Mouse (Mus musculus): ENCODE data around the gene Nacad. TPM values are rescaled to one million over a fixed set of nuclear protein-coding genes. Genes with fewer than 3 reads are reported as not detected.

Gene Nacad
- polyA plus RNA-seq, 1 experiment from 2014 or later, result 3.4 TPM

DNA sequence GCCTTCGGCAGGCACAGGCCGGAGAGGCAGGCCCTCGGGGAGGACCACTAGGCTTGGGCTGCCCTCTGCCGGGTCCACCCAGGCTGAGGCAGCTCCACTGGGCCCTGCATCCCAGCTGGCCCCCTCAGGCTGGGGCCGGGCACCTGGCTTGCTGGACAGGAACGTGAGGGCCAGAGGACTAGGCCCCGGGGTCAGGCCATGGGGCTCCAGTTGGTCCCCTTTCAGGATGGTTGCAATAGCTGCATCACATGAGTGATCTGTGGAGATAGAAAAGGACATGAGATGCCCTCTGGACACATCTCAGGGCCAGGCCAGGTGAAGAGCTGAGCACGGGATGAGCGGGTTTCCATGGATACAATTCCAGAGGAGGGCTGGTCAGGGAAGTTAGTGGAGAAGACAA is 3.2 kb downstream of the Nacad start:
- Histone ChIP-seq H3K27me3 (peaks cover 41% of the 10 kb centered on the region), H3K9me3 (no peaks in the 10 kb centered on the region), H3K4me2 (no peak overlapping the region), H3K4me1 (peaks cover 38% of the 10 kb centered on the region), H3K27ac (no peak overlapping the region), H3K36me3 (peaks cover 14% of the 10 kb centered on the region), H3K9ac (peak overlapping the region; percentile 16; the same call in 1 of the 2 replicates), H3K4me3 (no peak overlapping the region)
- ATAC-seq (ENCODE audit: insufficient number of reproducible peaks, insufficient read depth, low FRiP score, low TSS enrichment, low read depth), result no peak
- 78% methylated on average over 9 of the region's 9 CpGs for WGBS

DNA sequence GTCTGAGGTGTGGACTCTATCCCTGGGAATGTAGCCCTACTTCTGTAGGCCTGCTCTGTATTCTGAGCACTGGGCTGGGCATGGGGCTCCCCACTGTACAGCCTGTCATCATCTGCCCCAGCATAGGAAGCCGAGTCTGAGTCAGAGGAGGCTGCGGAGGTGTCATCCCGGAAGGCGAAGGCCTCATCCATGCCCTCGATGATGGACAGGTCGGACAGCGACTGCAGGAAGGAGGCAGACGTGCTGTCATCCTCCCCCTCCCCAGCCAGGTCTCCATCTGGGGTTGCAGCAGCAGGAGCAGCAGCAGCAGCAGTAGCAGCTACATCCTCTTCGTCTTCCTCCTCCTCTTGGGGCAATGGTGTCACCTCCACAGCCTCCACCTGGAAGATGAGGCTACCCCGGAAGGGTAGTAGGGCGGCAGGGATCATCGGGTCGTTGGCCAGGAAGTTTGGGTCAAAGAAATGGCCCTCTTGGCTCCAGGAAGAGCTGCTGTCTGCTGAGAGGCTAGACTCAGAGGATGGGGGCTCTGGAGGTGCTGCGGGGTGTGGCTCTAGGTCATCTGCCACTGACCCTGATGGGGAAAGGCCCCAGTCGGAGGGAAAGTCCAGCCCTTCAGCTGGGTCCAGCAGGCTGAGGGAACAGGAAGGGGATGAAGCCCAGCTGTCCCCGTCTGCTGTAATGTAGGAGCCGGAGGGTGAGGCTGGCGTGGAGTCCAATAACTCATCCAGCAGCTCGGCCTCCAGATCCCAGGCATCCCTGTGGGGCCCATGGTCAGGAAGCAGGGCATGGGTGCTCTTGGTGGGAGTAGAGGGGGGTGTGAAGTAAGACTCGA is 4.0 kb downstream of the Nacad start:
- Histone ChIP-seq H3K27ac (no peak overlapping the region), H3K4me3 (no peak overlapping the region), H3K36me3 (peaks cover 22% of the 10 kb centered on the region), H3K4me1 (peaks cover 38% of the 10 kb centered on the region), H3K9me3 (no peaks in the 10 kb centered on the region), H3K4me2 (no peak overlapping the region), H3K9ac (no peak overlapping the region), H3K27me3 (peaks cover 40% of the 10 kb centered on the region)
- WGBS, result 72% methylated on average over 20 of the region's 20 CpGs
- no peak for ATAC-seq (ENCODE audit: insufficient number of reproducible peaks, insufficient read depth, low FRiP score, low TSS enrichment, low read depth)

DNA sequence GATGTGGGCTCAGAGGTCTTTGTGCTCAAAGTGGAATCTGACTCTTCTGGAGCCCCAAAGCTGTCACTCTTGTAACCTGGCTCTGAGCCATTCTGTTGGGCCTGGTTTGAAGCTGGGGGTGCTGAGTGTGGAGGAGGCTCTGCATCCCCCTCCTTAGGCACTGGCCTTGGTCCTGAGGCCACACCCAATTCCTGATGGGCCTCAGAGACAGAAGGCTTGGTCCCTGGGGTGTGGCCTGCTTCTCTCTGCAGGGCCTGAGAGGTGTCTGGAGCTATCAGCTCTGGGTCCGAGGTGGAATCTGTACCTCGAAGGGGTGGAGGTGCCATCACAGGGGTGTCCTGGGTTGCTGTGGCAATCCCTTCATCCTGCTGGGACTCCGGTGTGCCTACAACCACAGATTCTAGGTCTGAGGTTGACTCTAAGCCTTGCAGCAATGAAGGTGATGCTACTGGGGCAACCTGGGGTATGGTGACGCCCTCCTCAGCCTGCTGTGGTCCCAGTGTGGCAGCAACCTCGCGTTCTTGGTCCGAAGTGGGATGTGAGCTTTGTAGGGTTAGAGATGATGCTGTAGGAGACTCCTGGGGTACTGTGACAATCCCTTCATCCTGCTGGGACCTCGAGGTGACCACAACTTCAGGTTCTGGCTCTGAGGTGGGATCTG is 5.4 kb downstream of the Nacad start:
- ATAC-seq (ENCODE audit: insufficient number of reproducible peaks, insufficient read depth, low FRiP score, low TSS enrichment, low read depth), result no peak
- H3K4me3 ChIP-seq, result no peak overlapping the region
- no peak overlapping the region for H3K4me2 ChIP-seq
- H3K27me3 ChIP-seq, result peaks cover 25% of the 10 kb centered on the region
- no peak overlapping the region for H3K9ac ChIP-seq
- H3K4me1 ChIP-seq, result peaks cover 34% of the 10 kb centered on the region
- H3K9me3 ChIP-seq, result no peaks in the 10 kb centered on the region
- H3K27ac ChIP-seq, result no peak overlapping the region
- peaks cover 37% of the 10 kb centered on the region for H3K36me3 ChIP-seq
- 83% methylated on average over 8 of the region's 8 CpGs for WGBS

DNA sequence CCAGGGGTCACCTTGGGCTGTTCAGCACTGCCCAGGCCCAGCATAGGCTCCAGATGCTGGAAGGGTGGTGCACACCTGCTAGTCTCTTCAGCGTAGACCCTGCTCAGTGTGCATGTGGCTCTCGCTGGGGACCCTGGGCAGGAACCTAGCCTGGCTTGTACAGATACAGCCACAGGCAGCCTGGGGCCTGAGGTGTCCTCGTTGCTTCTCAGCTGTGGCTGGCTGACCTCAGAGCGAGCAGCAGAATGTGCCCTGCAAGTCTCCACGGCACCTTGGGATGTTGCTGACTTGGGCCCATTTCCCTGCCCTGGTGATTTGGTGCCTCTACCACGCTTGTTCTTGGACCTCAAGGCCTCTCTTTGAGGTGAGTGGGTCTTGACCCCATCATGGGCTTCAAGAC is 6.0 kb downstream of the Nacad start:
- ATAC-seq (ENCODE audit: insufficient number of reproducible peaks, insufficient read depth, low FRiP score, low TSS enrichment, low read depth), result no peak
- Histone ChIP-seq H3K9me3 (no peaks in the 10 kb centered on the region), H3K4me1 (peaks cover 32% of the 10 kb centered on the region), H3K27ac (no peak overlapping the region), H3K36me3 (peaks cover 42% of the 10 kb centered on the region), H3K9ac (no peak overlapping the region), H3K4me2 (no peak overlapping the region), H3K27me3 (peaks cover 19% of the 10 kb centered on the region), H3K4me3 (no peak overlapping the region)
- 85% methylated on average over 6 of the region's 6 CpGs for WGBS

DNA sequence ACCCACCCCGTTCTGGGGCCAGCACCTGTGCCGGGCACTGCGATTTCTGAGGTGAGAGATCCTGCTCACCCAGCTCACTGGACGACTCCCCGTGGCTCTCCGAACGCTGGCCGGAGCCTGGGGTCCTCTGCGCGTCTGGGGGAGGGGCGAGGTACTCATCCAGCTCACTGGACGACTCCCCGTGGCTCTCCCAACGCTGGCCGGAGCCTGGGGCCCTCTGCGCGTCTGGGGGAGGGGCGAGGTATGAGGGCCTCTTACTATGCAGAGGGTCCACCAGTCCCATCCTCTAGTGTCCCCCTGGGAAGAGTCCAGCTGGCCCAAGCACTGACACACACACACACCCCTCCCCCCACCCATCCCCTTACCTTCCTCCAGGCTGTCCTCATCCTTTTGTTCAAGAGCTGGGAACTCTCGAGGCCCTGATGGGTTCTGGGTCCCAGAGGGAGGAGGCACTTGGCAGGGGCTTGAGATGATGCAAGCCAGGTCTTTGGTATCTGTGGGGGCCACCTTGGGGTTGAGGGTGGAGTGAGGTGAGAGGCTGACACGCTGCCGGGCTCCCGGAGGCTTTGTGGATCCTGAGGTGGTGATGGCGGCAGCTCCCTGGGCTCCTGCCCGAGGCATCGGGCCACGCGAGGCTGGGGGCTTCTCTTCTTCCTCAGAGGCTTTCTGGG is 6.7 kb downstream of the Nacad start:
- Histone ChIP-seq H3K4me3 (no peak overlapping the region), H3K4me2 (no peak overlapping the region), H3K36me3 (peaks cover 48% of the 10 kb centered on the region), H3K27ac (no peak overlapping the region), H3K9me3 (no peaks in the 10 kb centered on the region), H3K4me1 (peaks cover 25% of the 10 kb centered on the region), H3K27me3 (peaks cover 12% of the 10 kb centered on the region), H3K9ac (0 out of 2 replicates have a peak overlapping the region, but pooled peaks have one; percentile 11)
- no peak for ATAC-seq (ENCODE audit: insufficient number of reproducible peaks, insufficient read depth, low FRiP score, low TSS enrichment, low read depth)
- 13% methylated on average over 27 of the region's 27 CpGs for WGBS

DNA sequence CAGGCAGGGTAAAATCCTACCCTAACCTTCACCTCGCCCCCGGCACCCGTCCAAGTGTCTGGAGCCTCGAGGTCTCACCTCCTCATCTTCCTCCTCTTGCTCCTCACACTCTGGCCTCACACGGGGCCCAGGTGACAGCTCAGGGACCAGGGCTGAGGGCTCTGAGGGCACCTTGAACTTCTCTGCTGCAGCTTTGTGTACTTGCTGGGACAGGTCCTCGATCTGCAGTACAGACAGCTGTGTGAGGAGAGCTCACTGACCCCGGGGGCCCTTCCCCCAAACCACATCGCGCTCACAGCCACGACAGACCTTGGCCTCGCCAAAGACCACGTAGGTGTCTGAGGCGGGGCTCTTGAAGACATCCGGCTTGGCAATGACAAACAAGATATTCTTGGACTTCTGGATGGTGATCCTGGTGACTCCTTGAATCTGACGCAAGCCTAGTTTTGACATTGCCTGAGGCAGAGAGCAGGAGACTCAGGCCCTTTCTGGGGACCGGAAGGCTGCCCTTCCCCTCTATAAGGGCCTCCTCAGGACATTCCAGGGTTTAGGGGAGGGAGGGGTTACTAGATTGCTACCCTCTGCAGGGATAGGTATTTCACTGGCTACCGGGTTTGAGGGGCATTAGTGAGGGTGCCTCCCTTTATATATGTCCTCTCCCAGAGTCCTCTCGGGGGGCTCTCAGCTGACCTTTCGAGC is 7.5 kb downstream of the Nacad start:
- no peak overlapping the region for H3K4me2 ChIP-seq
- peaks cover 7% of the 10 kb centered on the region for H3K27me3 ChIP-seq
- peaks cover 56% of the 10 kb centered on the region for H3K36me3 ChIP-seq
- H3K9ac ChIP-seq, result 0 out of 2 replicates have a peak overlapping the region, but pooled peaks have one; percentile 32
- peaks cover 17% of the 10 kb centered on the region for H3K4me1 ChIP-seq
- WGBS, result 46% methylated on average over 19 of the region's 19 CpGs
- no peak overlapping the region for H3K4me3 ChIP-seq
- no peaks in the 10 kb centered on the region for H3K9me3 ChIP-seq
- no peak for ATAC-seq (ENCODE audit: insufficient number of reproducible peaks, insufficient read depth, low FRiP score, low TSS enrichment, low read depth)
- no peak overlapping the region for H3K27ac ChIP-seq

DNA sequence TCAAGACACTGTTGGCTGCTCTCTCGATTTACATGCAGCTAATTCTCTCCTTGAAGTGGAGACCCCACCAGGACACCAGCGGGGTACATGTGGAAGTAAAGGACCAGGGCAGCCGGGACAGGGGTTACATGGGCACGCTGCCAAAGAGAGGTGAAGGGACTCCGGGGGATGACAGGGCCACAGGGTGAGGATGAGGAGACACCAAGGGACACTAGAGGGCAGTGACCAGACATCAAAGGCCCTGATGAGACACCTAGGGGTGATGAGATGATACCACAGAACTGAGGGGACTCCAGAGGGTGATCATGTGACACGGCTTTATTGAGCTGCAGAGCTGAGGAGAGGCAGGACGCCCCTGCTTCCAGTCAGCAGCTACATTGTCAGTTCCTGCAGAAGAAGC is 8.3 kb downstream of the Nacad start:
- ATAC-seq (ENCODE audit: insufficient number of reproducible peaks, insufficient read depth, low FRiP score, low TSS enrichment, low read depth), result no peak
- Histone ChIP-seq H3K27ac (no peak overlapping the region), H3K27me3 (peaks cover under 1% of the 10 kb centered on the region; the same call in 1 of the 2 replicates), H3K4me2 (no peak overlapping the region), H3K4me3 (no peak overlapping the region), H3K9me3 (no peaks in the 10 kb centered on the region), H3K36me3 (peaks cover 64% of the 10 kb centered on the region), H3K9ac (no peak overlapping the region), H3K4me1 (peaks cover 21% of the 10 kb centered on the region)
- 78% methylated on average over 7 of the region's 7 CpGs for WGBS

DNA sequence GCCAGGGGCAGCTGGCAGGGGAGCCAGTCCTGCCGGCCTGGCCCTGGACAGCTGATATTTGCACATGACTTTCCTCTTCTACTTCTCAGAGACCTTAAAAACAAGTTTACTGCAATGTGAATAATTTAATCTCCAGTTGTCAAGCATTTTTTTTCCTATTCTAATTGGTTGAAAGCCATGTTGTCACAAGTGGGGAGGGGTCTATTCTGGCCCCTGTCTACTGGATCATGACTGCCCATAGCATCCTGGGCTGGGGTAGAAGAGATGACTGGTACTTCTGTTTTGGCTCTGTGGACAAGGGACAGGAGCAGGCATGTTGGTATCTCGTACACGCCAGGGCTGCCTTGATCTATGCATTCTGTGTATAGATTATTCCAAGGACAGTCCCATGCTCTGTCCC is 9.2 kb downstream of the Nacad start:
- Histone ChIP-seq H3K9ac (no peak overlapping the region), H3K27me3 (no peaks in the 10 kb centered on the region), H3K4me1 (peaks cover 21% of the 10 kb centered on the region), H3K36me3 (peaks cover 73% of the 10 kb centered on the region), H3K9me3 (no peaks in the 10 kb centered on the region), H3K4me3 (no peak overlapping the region), H3K4me2 (no peak overlapping the region), H3K27ac (no peak overlapping the region)
- ATAC-seq (ENCODE audit: insufficient number of reproducible peaks, insufficient read depth, low FRiP score, low TSS enrichment, low read depth), result no peak
- 84% methylated on average over 3 of the region's 3 CpGs for WGBS

DNA sequence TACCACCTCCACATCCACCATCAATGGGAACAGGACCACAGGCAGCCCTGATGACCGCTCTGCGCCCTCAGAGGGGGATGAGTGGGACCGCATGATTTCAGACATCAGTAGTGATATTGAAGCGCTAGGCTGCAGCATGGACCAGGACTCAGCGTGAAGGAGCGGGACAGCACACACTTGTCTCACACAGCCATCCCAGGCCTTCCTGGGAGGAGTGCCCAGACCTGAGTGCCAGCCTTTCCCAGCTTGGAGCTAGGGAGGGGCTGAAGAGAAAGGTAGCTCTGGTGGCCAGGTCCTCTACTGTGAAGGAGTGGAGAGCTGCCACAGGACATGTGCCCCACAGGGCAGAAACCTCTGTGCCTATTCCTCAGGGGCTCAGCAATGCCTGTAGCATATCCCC is 9.6 kb downstream of the Nacad start:
- Histone ChIP-seq H3K36me3 (peaks cover 77% of the 10 kb centered on the region), H3K4me3 (no peak overlapping the region), H3K9ac (no peak overlapping the region), H3K27me3 (no peaks in the 10 kb centered on the region), H3K4me2 (no peak overlapping the region), H3K4me1 (peaks cover 21% of the 10 kb centered on the region), H3K9me3 (no peaks in the 10 kb centered on the region), H3K27ac (no peak overlapping the region)
- WGBS, result 93% methylated on average over 6 of the region's 6 CpGs
- no peak for ATAC-seq (ENCODE audit: insufficient number of reproducible peaks, insufficient read depth, low FRiP score, low TSS enrichment, low read depth)

DNA sequence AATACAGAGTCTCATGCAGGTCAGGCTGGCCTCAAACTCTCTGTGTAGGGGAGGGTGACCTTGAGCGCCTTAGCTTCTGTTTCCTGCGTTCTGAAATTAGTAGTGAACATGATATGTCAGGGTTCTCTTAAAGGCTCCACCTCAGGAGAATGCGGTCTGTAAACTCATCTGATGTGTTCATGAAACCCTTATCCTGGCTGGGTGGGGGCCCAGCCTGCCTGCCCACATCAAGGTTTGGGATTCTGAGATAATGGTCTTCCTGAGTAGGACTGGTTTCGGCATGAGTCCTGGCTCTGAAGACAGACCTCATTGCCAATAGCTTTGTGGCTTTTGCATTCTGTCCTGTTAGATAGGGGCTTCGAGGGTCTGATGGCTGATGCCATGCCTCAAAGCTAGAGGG is 10.5 kb downstream of the Nacad start:
- 79% methylated on average over 5 of the region's 5 CpGs for WGBS
- no peaks in the 10 kb centered on the region for H3K9me3 ChIP-seq
- no peak overlapping the region for H3K4me2 ChIP-seq
- no peak overlapping the region for H3K4me3 ChIP-seq
- no peaks in the 10 kb centered on the region for H3K27me3 ChIP-seq
- H3K27ac ChIP-seq, result no peak overlapping the region
- peaks cover 86% of the 10 kb centered on the region for H3K36me3 ChIP-seq
- H3K4me1 ChIP-seq, result peaks cover 21% of the 10 kb centered on the region
- no peak overlapping the region for H3K9ac ChIP-seq
- ATAC-seq (ENCODE audit: insufficient number of reproducible peaks, insufficient read depth, low FRiP score, low TSS enrichment, low read depth), result no peak

DNA sequence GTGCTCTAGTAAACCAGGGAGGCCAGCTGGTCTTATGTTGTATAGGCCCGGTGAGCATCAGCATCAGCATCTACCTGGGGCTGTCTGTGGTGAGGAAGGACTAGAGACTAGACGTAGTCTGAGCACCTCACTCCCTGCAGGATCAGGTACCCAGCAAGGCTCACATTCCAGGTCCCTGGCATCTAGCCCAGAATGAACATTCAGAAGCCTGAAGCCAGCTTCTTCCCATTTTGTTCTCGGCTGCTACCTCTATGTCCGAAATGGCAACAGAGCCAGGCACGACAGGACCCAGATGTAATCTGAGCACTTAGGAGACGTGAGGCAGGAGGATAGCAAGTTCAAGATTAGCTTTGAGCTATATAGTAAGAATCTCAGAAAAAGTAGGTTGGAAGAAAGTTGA is 11.0 kb downstream of the Nacad start:
- H3K27ac ChIP-seq, result peak overlapping the region; percentile 52
- no peak for ATAC-seq (ENCODE audit: insufficient number of reproducible peaks, insufficient read depth, low FRiP score, low TSS enrichment, low read depth)
- no peak overlapping the region for H3K4me2 ChIP-seq

More for the DNA sequence above, 11.0 kb downstream of the Nacad start:
- Histone ChIP-seq H3K27me3 (no peaks in the 10 kb centered on the region), H3K4me1 (peaks cover 21% of the 10 kb centered on the region), H3K9ac (no peak overlapping the region), H3K9me3 (no peaks in the 10 kb centered on the region), H3K36me3 (peaks cover 91% of the 10 kb centered on the region), H3K4me3 (no peak overlapping the region)
- 62% methylated on average over 6 of the region's 6 CpGs for WGBS
